Mouse (Mus musculus) 3T3-L1 (cell line): ENCODE measurements around the gene Krtap20-2.
"Not testable (repeated sequence)": the region's sequence is repeated elsewhere in the genome, so short reads cannot be mapped to it uniquely, and the experiment has no call there.

Experiments used
- DNase-seq: peaks from one replicate; pipeline ENCODE4 v3.0.0-alpha.2; 2015; ENCODE audit warnings: low read depth, low spot score

Gene Krtap20-2

DNA sequence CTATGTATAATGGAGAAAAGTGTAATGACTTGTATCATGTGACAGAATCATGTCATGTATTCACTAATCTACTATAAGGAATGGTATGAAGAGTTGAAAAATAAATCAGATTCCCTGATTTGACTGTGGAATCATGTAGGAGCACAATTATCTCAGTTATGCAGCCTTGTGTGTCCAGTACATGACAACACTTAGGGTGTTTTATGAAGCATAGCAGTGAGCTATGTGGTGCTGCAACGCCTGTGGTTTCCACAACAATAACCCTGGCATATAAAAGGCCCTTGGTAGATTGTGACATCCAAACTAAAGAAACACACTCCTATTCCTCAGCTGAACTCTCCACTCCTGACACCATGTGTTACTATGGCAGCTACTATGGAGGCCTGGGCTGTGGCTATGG, at the start of gene Krtap20-2:
Gene Krtap20-2 (plus strand): TSS at position 301 of the 400 bp plus-strand sequence.
- DNase-seq = no peak

DNA sequence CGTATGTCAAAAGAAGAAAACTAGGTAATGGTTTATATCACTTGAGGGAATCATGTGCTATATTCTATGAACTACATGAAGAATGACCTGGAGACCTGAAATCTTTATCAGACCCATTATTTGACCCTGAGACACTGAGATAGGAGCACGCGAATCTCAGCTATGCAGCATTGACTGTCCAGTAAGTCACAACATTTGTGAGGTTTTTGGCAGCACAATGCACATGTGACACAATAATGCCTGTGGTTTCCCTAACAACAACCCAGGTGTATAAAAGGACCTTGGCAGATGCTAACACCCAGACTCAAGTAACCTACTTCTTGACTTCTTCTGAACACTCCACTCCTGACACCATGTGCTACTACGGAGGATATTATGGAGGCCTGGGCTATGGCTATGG, 48.0 kb upstream of the Krtap20-2 start, which contains the start of gene Gm9789:
Gene Gm9789 (plus strand): TSS at position 301 of the 400 bp plus-strand sequence.
- no peak for DNase-seq

DNA sequence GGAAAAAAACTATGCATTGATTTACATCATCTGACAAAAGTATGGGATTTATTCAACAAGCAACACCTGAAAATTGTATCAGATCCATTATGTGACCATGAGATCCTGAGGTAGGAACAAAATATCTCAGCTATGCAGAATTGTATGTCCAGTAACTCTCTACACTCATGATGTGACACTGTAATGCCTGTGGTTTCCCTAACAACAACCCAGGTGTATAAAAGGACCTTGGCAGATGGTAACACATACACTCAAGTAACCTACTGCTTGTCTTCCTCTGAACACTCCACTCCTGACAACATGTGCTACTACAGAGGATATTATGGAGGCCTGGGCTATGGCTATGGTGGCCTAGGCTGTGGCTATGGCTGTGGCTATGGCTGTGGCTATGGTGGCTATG, 36.5 kb upstream of the Krtap20-2 start, which contains the start of gene Gm7735:
Gene Gm7735 (plus strand): TSS at position 301 of the 400 bp plus-strand sequence.
- not testable (repeated sequence) for DNase-seq

DNA sequence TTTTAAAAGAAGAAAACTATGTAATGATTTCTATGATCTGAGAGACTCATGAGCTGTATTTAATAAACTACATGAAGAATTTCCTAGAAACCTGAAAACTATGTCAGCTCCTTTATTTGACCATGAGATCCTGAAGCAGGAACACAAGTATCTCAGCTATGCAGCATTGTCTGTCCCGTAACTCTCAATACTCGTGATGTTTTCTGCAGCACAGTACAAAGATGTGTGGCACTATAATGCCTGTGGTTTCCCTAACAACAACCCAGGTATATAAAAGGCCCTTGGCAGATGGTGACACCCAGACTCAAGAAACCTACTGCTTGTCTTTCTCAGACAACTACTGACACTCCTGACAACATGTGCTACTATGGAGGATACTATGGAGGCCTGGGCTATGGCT, 31.2 kb upstream of the Krtap20-2 start, which contains the start of gene 1110057P08Rik:
Gene 1110057P08Rik (plus strand): TSS at position 301 of the 400 bp plus-strand sequence.
- no peak for DNase-seq

DNA sequence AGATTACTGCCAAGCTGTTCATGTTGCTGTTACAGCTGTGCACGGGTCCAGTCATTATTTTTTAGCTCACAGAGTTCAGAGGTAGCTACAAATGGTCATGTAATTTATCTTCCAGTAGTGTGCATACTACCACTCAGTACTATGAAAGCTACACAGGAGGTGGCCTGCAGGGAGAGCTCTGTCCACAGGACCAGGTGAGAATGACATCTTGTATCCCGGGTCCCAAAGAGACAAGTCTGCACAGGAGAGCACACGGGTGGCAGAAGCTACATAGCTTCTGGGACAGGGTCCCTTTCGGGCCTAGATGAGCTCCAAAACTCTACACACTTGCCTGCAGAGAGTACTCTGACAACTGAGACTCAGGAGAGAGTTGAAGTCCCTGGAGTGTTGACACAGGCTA, 17.0 kb upstream of the Krtap20-2 start:
- no peak for DNase-seq
